Mouse (Mus musculus) B cell, adult 62 days (primary cell): ENCODE results near the gene Eif3j1. TPM values are rescaled to one million over a fixed set of nuclear protein-coding genes. Genes with fewer than 3 reads are reported as not detected.

Experiments
- total RNA-seq: library from RNA; stranded (reverse); gene quantifications from 4 replicates; pipeline ENCODE4 v1.2.4, GENCODE M21; 2023

Gene Eif3j1
- 39.8 to 45.1 TPM (median 41.9 TPM) in 4 replicates for total RNA-seq

GRCm38 (mm10) chr2:122027862-122028755, at the start of gene Eif3j1:
TSS of gene Eif3j1 (plus strand) at chr2:122028546.

Other genes starting within 250 kb of the Eif3j1 start
- not detected in 4 replicates for gene Frmd5, start 221.5 kb upstream of the Eif3j1 start, total RNA-seq
- gene Casc4, start 161.6 kb upstream of the Eif3j1 start, total RNA-seq, result 7.9 to 12.8 TPM (median 11.7 TPM) in 4 replicates
- gene Ctdspl2, start 72.5 kb upstream of the Eif3j1 start, total RNA-seq, result 40.8 to 48.5 TPM (median 43.3 TPM) in 4 replicates
- gene Mageb3, start 72.5 kb upstream of the Eif3j1 start, total RNA-seq, result not detected in 4 replicates
- 28.5 to 31.7 TPM (median 31.6 TPM) in 4 replicates for gene Spg11, start 89.8 kb downstream of the Eif3j1 start, total RNA-seq
- gene B2m, start 119.1 kb downstream of the Eif3j1 start, total RNA-seq, result 1,478 to 1,606 TPM (median 1,516 TPM) in 4 replicates
- gene Trim69, start 132.2 kb downstream of the Eif3j1 start, total RNA-seq, result 0.63 to 3.3 TPM (median 2.0 TPM) in 4 replicates
- not detected in 4 replicates for gene Patl2, start 157.6 kb downstream of the Eif3j1 start, total RNA-seq
- gene Terb2, start 157.7 kb downstream of the Eif3j1 start, total RNA-seq, result not detected in 4 replicates
- gene Sord, start 206.2 kb downstream of the Eif3j1 start, total RNA-seq, result 5.8 to 7.8 TPM (median 6.7 TPM) in 4 replicates